Mouse (Mus musculus) hindbrain, embryonic 14.5 days (tissue): Measurements from ENCODE around the gene Mybpc1. TPM values are rescaled to one million over a fixed set of nuclear protein-coding genes. Genes with fewer than 3 reads are reported as not detected.
A peak's percentile ranks its signal among the peaks of the same experiment; 100 is the strongest.

Experiments
- ATAC-seq: fragments of 200-750 bp; cut with Nextera tagmentation; 2 replicates; pipeline ENCODE4 v1.8.0; 2017; ENCODE audit warnings: moderate number of reproducible peaks, mild to moderate bottlenecking, moderate TSS enrichment, moderate library complexity; ENCODE audit not compliant: low FRiP score
- DNase-seq: peaks from one replicate; pipeline ENCODE4 v3.0.0-alpha.2; 2015; ENCODE audit warnings: low spot score
- H3K27ac ChIP-seq: fragments of 300-500 bp; sonication (generic); 2 replicates; pipeline ENCODE4 v1.5.1; 2014; ENCODE audit warnings: mild to moderate bottlenecking, moderate library complexity
- H3K27me3 ChIP-seq: fragments of 300-500 bp; sonication (generic); 2 replicates; pipeline ENCODE4 v1.6.1; 2014; ENCODE audit warnings: mild to moderate bottlenecking, low read length, mixed read lengths; ENCODE audit not compliant: control insufficient read depth, insufficient read depth
- H3K36me3 ChIP-seq: fragments of 300-500 bp; sonication (generic); replicated peaks from 2 replicates; pipeline ENCODE4 v1.6.1; 2014; ENCODE audit not compliant: control insufficient read depth, insufficient read depth
- H3K4me1 ChIP-seq: fragments of 300-500 bp; sonication (generic); replicated peaks from 2 replicates; pipeline ENCODE4 v1.6.1; 2014; ENCODE audit warnings: antibody characterized with exemption, low read length, mixed read lengths; ENCODE audit not compliant: control insufficient read depth, insufficient read depth
- H3K4me2 ChIP-seq: fragments of 300-500 bp; sonication (generic); replicated peaks from 2 replicates; pipeline ENCODE4 v1.6.1; 2014; ENCODE audit warnings: mild to moderate bottlenecking, moderate library complexity
- H3K4me3 ChIP-seq: fragments of 300-500 bp; sonication (generic); replicated peaks from 2 replicates; pipeline ENCODE4 v1.5.1; 2014; ENCODE audit warnings: mild to moderate bottlenecking, low read length
- H3K9ac ChIP-seq: fragments of 300-500 bp; sonication (generic); 2 replicates; pipeline ENCODE4 v1.6.1; 2014
- H3K9me3 ChIP-seq: fragments of 300-500 bp; sonication (generic); 2 replicates; pipeline ENCODE4 v1.6.1; 2016; ENCODE audit warnings: low read length; ENCODE audit not compliant: control insufficient read depth
- WGBS: fragments of 180-500 bp; shearing (Covaris S2); extraction: QIAGEN DNeasy Blood & Tissue Kit; methylation state at CpG from one replicate; pipeline ENCODE4 v1.1.7; 2014; 5-methylcytosine and 5-hydroxymethylcytosine counted together
- polyA plus RNA-seq: library from polyadenylated mRNA; unstranded; fragments of >200 nt; fragmentation: Nextera tagmentation; extraction: Ambion mirVana; gene quantifications from 2 replicates; pipeline ENCODE4 v1.2.1, GENCODE M21; 2014

Mybpc1 gene
- polyA plus RNA-seq: 3.1 and 4.4 TPM in 2 replicates

- Histone ChIP-seq H3K36me3 (no peaks in the 10 kb centered on the region), H3K9me3 (no peaks in the 10 kb centered on the region), H3K4me1 (0 out of 2 replicates have a peak, but pooled peaks cover 10% of the 10 kb centered on the region), H3K9ac (no peak within 1 kb of the TSS), H3K27ac (no peak within 1 kb of the TSS), H3K4me2 (peak within 1 kb of the TSS; percentile 36), H3K4me3 (no peak within 1 kb of the TSS), H3K27me3 (no peaks in the 10 kb centered on the region)
- ATAC-seq (peak; percentile 68; the same call in 1 of the 2 replicates), DNase-seq (peak; percentile 26)
- 20% methylated on average over 16 of the region's 16 CpGs for WGBS
Observed at GRCm38 (mm10) chr10:88604943-88605342, at the start of gene Mybpc1. Gene Mybpc1, minus strand, starts transcription at chr10:88605152.

GRCm38 (mm10) chr10:88645448-88645847, 40.5 kb upstream of the Mybpc1 start:
- Histone ChIP-seq H3K9ac (no peak overlapping the region), H3K27me3 (no peaks in the 10 kb centered on the region), H3K4me2 (no peak overlapping the region), H3K36me3 (no peaks in the 10 kb centered on the region), H3K27ac (no peak overlapping the region), H3K4me1 (no peaks in the 10 kb centered on the region), H3K4me3 (no peak overlapping the region), H3K9me3 (no peaks in the 10 kb centered on the region)
- DNase-seq: no peak
- WGBS: 77% methylated on average over 5 of the region's 5 CpGs
- no peak for ATAC-seq

GRCm38 (mm10) chr10:88631330-88631953, 26.5 kb upstream of the Mybpc1 start:
- WGBS: 90% methylated on average over 10 of the region's 10 CpGs
- ATAC-seq: no peak
- no peaks in the 10 kb centered on the region for H3K36me3 ChIP-seq

GRCm38 (mm10) chr10:88630663-88631329, 25.8 kb upstream of the Mybpc1 start:
- H3K4me1 ChIP-seq: no peaks in the 10 kb centered on the region
- H3K4me2 ChIP-seq: no peak overlapping the region
- no peaks in the 10 kb centered on the region for H3K36me3 ChIP-seq
- DNase-seq (no peak), ATAC-seq (no peak)
- 91% methylated on average over 2 of the region's 2 CpGs for WGBS
- H3K9me3 ChIP-seq: no peaks in the 10 kb centered on the region
- no peak overlapping the region for H3K27ac ChIP-seq
- no peak overlapping the region for H3K4me3 ChIP-seq
- no peaks in the 10 kb centered on the region for H3K27me3 ChIP-seq
- no peak overlapping the region for H3K9ac ChIP-seq

More at GRCm38 (mm10) chr10:88631330-88631953, 26.5 kb upstream of the Mybpc1 start:
- H3K27me3 ChIP-seq: no peaks in the 10 kb centered on the region
- H3K4me1 ChIP-seq: no peaks in the 10 kb centered on the region
- no peak overlapping the region for H3K9ac ChIP-seq
- H3K27ac ChIP-seq: no peak overlapping the region
- H3K4me2 ChIP-seq: no peak overlapping the region
- H3K9me3 ChIP-seq: no peaks in the 10 kb centered on the region
- no peak for DNase-seq
- no peak overlapping the region for H3K4me3 ChIP-seq

GRCm38 (mm10) chr10:88627052-88627451, 22.1 kb upstream of the Mybpc1 start:
- no peak overlapping the region for H3K27ac ChIP-seq
- H3K27me3 ChIP-seq: no peaks in the 10 kb centered on the region
- H3K4me2 ChIP-seq: no peak overlapping the region
- no peak overlapping the region for H3K9ac ChIP-seq
- DNase-seq (no peak), ATAC-seq (no peak; the same call in 1 of the 2 replicates)
- 64% methylated on average over 4 of the region's 4 CpGs for WGBS
- no peak overlapping the region for H3K4me3 ChIP-seq
- no peaks in the 10 kb centered on the region for H3K4me1 ChIP-seq
- no peaks in the 10 kb centered on the region for H3K36me3 ChIP-seq
- no peaks in the 10 kb centered on the region for H3K9me3 ChIP-seq

- Histone ChIP-seq H3K27me3 (no peaks in the 10 kb centered on the region), H3K4me3 (no peak overlapping the region), H3K4me2 (no peak overlapping the region), H3K27ac (no peak overlapping the region), H3K36me3 (no peaks in the 10 kb centered on the region), H3K9me3 (no peaks in the 10 kb centered on the region), H3K9ac (no peak overlapping the region), H3K4me1 (no peaks in the 10 kb centered on the region)
- 73% methylated on average over 3 of the region's 3 CpGs for WGBS
- DNase-seq (no peak), ATAC-seq (no peak)
Observed at GRCm38 (mm10) chr10:88626176-88626575, 21.2 kb upstream of the Mybpc1 start.

GRCm38 (mm10) chr10:88624300-88624699, 19.3 kb upstream of the Mybpc1 start:
- H3K4me1 ChIP-seq: no peaks in the 10 kb centered on the region
- H3K27ac ChIP-seq: no peak overlapping the region
- ATAC-seq (no peak), DNase-seq (no peak)
- WGBS: 88% methylated on average over 11 of the region's 11 CpGs
- H3K36me3 ChIP-seq: no peaks in the 10 kb centered on the region
- no peak overlapping the region for H3K4me2 ChIP-seq
- no peak overlapping the region for H3K9ac ChIP-seq
- no peaks in the 10 kb centered on the region for H3K27me3 ChIP-seq
- no peaks in the 10 kb centered on the region for H3K9me3 ChIP-seq
- no peak overlapping the region for H3K4me3 ChIP-seq

- Histone ChIP-seq H3K9me3 (no peaks in the 10 kb centered on the region), H3K4me2 (no peak overlapping the region), H3K4me1 (no peaks in the 10 kb centered on the region), H3K36me3 (no peaks in the 10 kb centered on the region), H3K4me3 (no peak overlapping the region), H3K27ac (no peak overlapping the region), H3K9ac (no peak overlapping the region), H3K27me3 (no peaks in the 10 kb centered on the region)
- 87% methylated on average over 16 of the region's 16 CpGs for WGBS
- ATAC-seq (no peak), DNase-seq (no peak)
Observed at GRCm38 (mm10) chr10:88622624-88623023, 17.7 kb upstream of the Mybpc1 start.

- Histone ChIP-seq H3K9ac (no peak overlapping the region), H3K4me3 (no peak overlapping the region), H3K4me2 (no peak overlapping the region), H3K27me3 (no peaks in the 10 kb centered on the region), H3K9me3 (no peaks in the 10 kb centered on the region), H3K4me1 (no peaks in the 10 kb centered on the region), H3K36me3 (no peaks in the 10 kb centered on the region), H3K27ac (no peak overlapping the region)
- no peak for DNase-seq
- WGBS: 93% methylated on average over 3 of the region's 3 CpGs
- no peak for ATAC-seq
Observed at GRCm38 (mm10) chr10:88620809-88621208, 15.9 kb upstream of the Mybpc1 start.
